Comparison of ENCODE assay signal across 12 mouse cellular contexts in the genomic region with DNA sequence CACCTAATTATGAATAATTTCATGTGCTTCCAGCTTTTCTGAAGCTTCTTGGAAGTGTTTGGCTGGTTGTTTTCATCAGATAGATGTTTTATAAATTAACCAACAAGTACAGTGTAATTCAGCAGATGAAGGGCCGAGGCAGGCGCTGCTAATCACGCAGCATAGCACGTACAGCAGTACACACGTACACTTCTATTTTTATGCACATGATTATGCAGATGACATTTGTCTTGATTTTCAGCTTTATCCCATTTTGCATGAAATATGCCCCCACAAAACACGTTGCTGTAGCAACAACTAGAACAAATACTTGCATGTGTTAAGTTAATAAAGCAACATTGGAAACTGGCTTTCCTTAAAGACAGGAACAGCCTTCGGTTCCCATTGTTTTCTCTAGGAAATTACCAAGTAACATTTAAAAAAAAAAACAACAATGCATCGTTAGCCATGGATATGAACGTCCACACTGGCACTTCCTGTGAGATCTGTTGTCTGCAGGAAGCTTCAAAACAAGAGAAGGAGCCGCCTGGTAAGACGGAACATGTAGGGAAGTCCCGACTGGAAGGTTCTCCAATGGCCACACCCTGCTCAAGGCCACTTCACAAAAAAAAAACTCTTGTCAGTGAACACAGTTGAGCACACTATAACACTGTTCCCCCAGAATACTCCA.
DNase-seq lines count a peak whose midpoint lies in the region; ATAC-seq and TF ChIP-seq lines count a peak whose summit lies in the region.
"Had no signal": no experiment of that assay in that cellular context is flagged by ENCODE, and none has a peak within 500 bp of the region (broad histone marks: within the 10 kb centered on the region; RNA-seq: fewer than 3 reads in every experiment).

No protein-coding gene starts in this region.

- H3K4me2 ChIP-seq in hindbrain, embryonic 13.5 days, result no peak overlapping the region
- H3K4me2 ChIP-seq in hindbrain, embryonic 11.5 days (replicated peaks; ENCODE audit: low read depth, low read length), result no peak overlapping the region
- H3K4me2 ChIP-seq in liver, postnatal 0 days (ENCODE audit: low read depth, low read length), result no peak overlapping the region
- H3K4me2 ChIP-seq in liver, embryonic 12.5 days, result no peak overlapping the region
- no peak overlapping the region for H3K4me2 ChIP-seq in heart, embryonic 16.5 days (ENCODE audit: low read depth, low read length)
- H3K4me2 ChIP-seq: intestine, embryonic 15.5 days had no signal

- no peak overlapping the region for H3K9ac ChIP-seq in hindbrain, embryonic 13.5 days
- H3K9ac ChIP-seq in hindbrain, embryonic 11.5 days (ENCODE audit: low read depth, low read length), result no peak overlapping the region
- H3K9ac ChIP-seq in liver, postnatal 0 days (replicated peaks), result no peak overlapping the region
- no peak overlapping the region for H3K9ac ChIP-seq in liver, embryonic 12.5 days
- no peak overlapping the region for H3K9ac ChIP-seq in heart, embryonic 16.5 days (ENCODE audit: low read length)
- H3K9ac ChIP-seq: intestine, embryonic 15.5 days had no signal

- no peaks in the 10 kb centered on the region for H3K27me3 ChIP-seq in hindbrain, embryonic 13.5 days
- no peaks in the 10 kb centered on the region for H3K27me3 ChIP-seq in hindbrain, embryonic 11.5 days (ENCODE audit: control insufficient read depth, insufficient read depth, low read length)
- no peaks in the 10 kb centered on the region for H3K27me3 ChIP-seq in liver, postnatal 0 days (ENCODE audit: insufficient read depth, low read length)
- no peaks in the 10 kb centered on the region for H3K27me3 ChIP-seq in liver, embryonic 12.5 days (replicated peaks)
- no peaks in the 10 kb centered on the region for H3K27me3 ChIP-seq in heart, embryonic 16.5 days (ENCODE audit: control insufficient read depth, insufficient read depth, low read length)
- H3K27me3 ChIP-seq: intestine, embryonic 15.5 days had no signal

- peaks cover 35% of the 10 kb centered on the region for H3K36me3 ChIP-seq in hindbrain, embryonic 13.5 days
- H3K36me3 ChIP-seq in hindbrain, embryonic 11.5 days (ENCODE audit: control insufficient read depth, insufficient read depth, low read length), result no peaks in the 10 kb centered on the region
- no peaks in the 10 kb centered on the region; the same call in 1 of the 2 replicates for H3K36me3 ChIP-seq in liver, postnatal 0 days (replicated peaks; ENCODE audit: insufficient read depth, low read length)
- H3K36me3 ChIP-seq in liver, embryonic 12.5 days, result peaks cover 22% of the 10 kb centered on the region
- peaks cover 74% of the 10 kb centered on the region for H3K36me3 ChIP-seq in heart, embryonic 16.5 days (ENCODE audit: control insufficient read depth, insufficient read depth)

- 75% methylated on average over 12 of the region's 12 CpGs for WGBS in hindbrain, embryonic 13.5 days
- 84% methylated on average over 12 of the region's 12 CpGs for WGBS in hindbrain, embryonic 11.5 days
- 71% methylated on average over 12 of the region's 12 CpGs for WGBS in liver, postnatal 0 days (ENCODE audit: insufficient replicate concordance)
- WGBS in liver, embryonic 12.5 days (ENCODE audit: insufficient replicate concordance), result 51% methylated on average over 12 of the region's 12 CpGs
- WGBS in heart, embryonic 16.5 days, result 69% methylated on average over 12 of the region's 12 CpGs

- DNase-seq in hindbrain, embryonic 11.5 days (ENCODE audit: low spot score), result no peak
- DNase-seq in liver, postnatal 0 days, result no peak
- peak; percentile 48 for DNase-seq in lung, postnatal 25 days (ENCODE audit: low spot score)
- DNase-seq in spleen, postnatal 14 days (ENCODE audit: low spot score in 2 of 2), result no peak
- DNase-seq: cerebellum, postnatal 10 days; gastrocnemius, postnatal 25 days; left cerebral cortex, postnatal 4 days; right cerebral cortex, postnatal 25 days had no signal

- no peak for TF ChIP-seq CTCF in liver, postnatal 0 days (IDR thresholded peaks at IDR 0.05; ENCODE audit: low read depth)

- no peak overlapping the region for H3K4me3 ChIP-seq in hindbrain, embryonic 13.5 days
- H3K4me3 ChIP-seq in hindbrain, embryonic 11.5 days (ENCODE audit: low read depth, low read length), result no peak overlapping the region
- H3K4me3 ChIP-seq in liver, postnatal 0 days (ENCODE audit: low read depth, low read length), result no peak overlapping the region
- H3K4me3 ChIP-seq in liver, embryonic 12.5 days, result no peak overlapping the region
- no peak overlapping the region for H3K4me3 ChIP-seq in heart, embryonic 16.5 days (ENCODE audit: low read length)
- H3K4me3 ChIP-seq: intestine, embryonic 15.5 days had no signal

- H3K4me1 ChIP-seq in hindbrain, embryonic 13.5 days (replicated peaks), result peaks cover 28% of the 10 kb centered on the region
- no peaks in the 10 kb centered on the region for H3K4me1 ChIP-seq in hindbrain, embryonic 11.5 days (replicated peaks; ENCODE audit: control insufficient read depth, insufficient read depth, low read length)
- peaks cover 3% of the 10 kb centered on the region; the same call in 1 of the 2 replicates for H3K4me1 ChIP-seq in liver, postnatal 0 days (ENCODE audit: insufficient read depth)
- no peaks in the 10 kb centered on the region for H3K4me1 ChIP-seq in liver, embryonic 12.5 days
- H3K4me1 ChIP-seq in heart, embryonic 16.5 days (ENCODE audit: control insufficient read depth, insufficient read depth, low read length), result peaks cover 13% of the 10 kb centered on the region; the same call in 1 of the 2 replicates
- H3K4me1 ChIP-seq: intestine, embryonic 15.5 days had no signal

- no peak for ATAC-seq in hindbrain, embryonic 13.5 days (ENCODE audit: low FRiP score)
- no peak for ATAC-seq in hindbrain, embryonic 11.5 days (ENCODE audit: low FRiP score)
- no peak for ATAC-seq in liver, postnatal 0 days
- no peak for ATAC-seq in liver, embryonic 12.5 days
- ATAC-seq in heart, embryonic 16.5 days (replicated peaks; ENCODE audit: extremely low read depth, insufficient read depth, low FRiP score), result 0 out of 2 replicates have a peak, but pooled peaks have one; percentile 49
- ATAC-seq: intestine, embryonic 15.5 days had no signal

- peak overlapping the region; percentile 30; the same call in 1 of the 2 replicates for H3K27ac ChIP-seq in hindbrain, embryonic 13.5 days
- H3K27ac ChIP-seq in hindbrain, embryonic 11.5 days (ENCODE audit: low read depth, low read length), result no peak overlapping the region
- no peak overlapping the region for H3K27ac ChIP-seq in liver, postnatal 0 days (ENCODE audit: low read depth)
- H3K27ac ChIP-seq in liver, embryonic 12.5 days, result no peak overlapping the region
- H3K27ac ChIP-seq in heart, embryonic 16.5 days (ENCODE audit: low read length), result peak overlapping the region; percentile 79
- H3K27ac ChIP-seq: intestine, embryonic 15.5 days had no signal

- no peaks in the 10 kb centered on the region for H3K9me3 ChIP-seq in hindbrain, embryonic 13.5 days
- no peaks in the 10 kb centered on the region for H3K9me3 ChIP-seq in hindbrain, embryonic 11.5 days (ENCODE audit: control insufficient read depth, low read length)
- H3K9me3 ChIP-seq in liver, postnatal 0 days (ENCODE audit: low read length), result no peaks in the 10 kb centered on the region
- H3K9me3 ChIP-seq in liver, embryonic 12.5 days (replicated peaks), result no peaks in the 10 kb centered on the region
- no peaks in the 10 kb centered on the region for H3K9me3 ChIP-seq in heart, embryonic 16.5 days (replicated peaks; ENCODE audit: control insufficient read depth, low read length)
- H3K9me3 ChIP-seq: intestine, embryonic 15.5 days had no signal

- 0 out of 2 replicates have a peak, but pooled peaks have one; percentile 14 for TF ChIP-seq EP300 in liver, postnatal 0 days (IDR thresholded peaks at IDR 0.05; ENCODE audit: low read depth)

Comparison
In these comparisons a context has a peak if more than half of its experiments do, and no peak if none do; other contexts are left out.
1. H3K27ac ChIP-seq: peak in hindbrain, embryonic 13.5 days (single experiment) and heart, embryonic 16.5 days (single experiment); none in hindbrain, embryonic 11.5 days (single experiment), liver, postnatal 0 days (single experiment) and liver, embryonic 12.5 days (single experiment).